Mouse (Mus musculus) ES-Bruce4 (cell line): ENCODE data around the gene Specc1l. TPM values are rescaled to one million over a fixed set of nuclear protein-coding genes. Genes with fewer than 3 reads are reported as not detected.
A peak's percentile ranks its signal among the peaks of the same experiment; 100 is the strongest.

Experiments
- H3K27ac ChIP-seq: 2 replicates; pipeline ENCODE4 v1.5.1; 2012; ENCODE audit warnings: low read length, inconsistent platforms; ENCODE audit not compliant: insufficient read depth
- H3K27me3 ChIP-seq: 2 replicates; pipeline ENCODE4 v1.6.1; 2012; ENCODE audit warnings: mild to moderate bottlenecking, low read length, inconsistent platforms; ENCODE audit not compliant: control insufficient read depth, poor library complexity, insufficient read depth, severe bottlenecking
- H3K36me3 ChIP-seq: 2 replicates; pipeline ENCODE4 v1.6.1; 2012; ENCODE audit warnings: inconsistent platforms, mild to moderate bottlenecking, low read length, moderate library complexity; ENCODE audit not compliant: control insufficient read depth, poor library complexity, insufficient read depth, severe bottlenecking
- H3K4me1 ChIP-seq: one replicate; pipeline ENCODE4 v1.8.1; 2011; ENCODE audit warnings: low read length; ENCODE audit not compliant: control insufficient read depth, insufficient read depth
- H3K4me3 ChIP-seq: 2 replicates; pipeline ENCODE4 v1.5.1; 2011; ENCODE audit warnings: low read depth, mild to moderate bottlenecking, low read length
- H3K9ac ChIP-seq: 2 replicates; pipeline ENCODE4 v1.6.1; 2012; ENCODE audit warnings: low read depth, mild to moderate bottlenecking, inconsistent platforms; ENCODE audit not compliant: poor library complexity, severe bottlenecking
- H3K9me3 ChIP-seq: replicated peaks from 2 replicates; pipeline ENCODE4 v1.6.1; 2012; ENCODE audit warnings: mild to moderate bottlenecking, low read length, inconsistent platforms; ENCODE audit not compliant: control insufficient read depth, poor library complexity, insufficient read depth, severe bottlenecking
- CTCF ChIP-seq: IDR thresholded peaks from one replicate; pipeline ENCODE4 v1.8.1; 2011; ENCODE audit warnings: low read depth, low read length
- EP300 ChIP-seq: IDR thresholded peaks from 2 replicates; pipeline ENCODE4 v1.6.1; 2011; ENCODE audit warnings: low read depth, low read length; ENCODE audit not compliant: insufficient read depth
- POLR2A ChIP-seq: IDR thresholded peaks from one replicate; pipeline ENCODE4 v1.8.1; 2011; ENCODE audit warnings: low read length; ENCODE audit not compliant: insufficient read depth
- polyA plus RNA-seq: library from polyadenylated mRNA; stranded (reverse); fragments of >200 nt; gene quantifications from 2 replicates; pipeline ENCODE4 v1.2.4, GENCODE M21; 2011; ENCODE audit warnings: low read depth; ENCODE audit not compliant: missing spikeins, insufficient read depth, insufficient read length

The Specc1l gene
- polyA plus RNA-seq, 1 experiment = 41.5 TPM

DNA sequence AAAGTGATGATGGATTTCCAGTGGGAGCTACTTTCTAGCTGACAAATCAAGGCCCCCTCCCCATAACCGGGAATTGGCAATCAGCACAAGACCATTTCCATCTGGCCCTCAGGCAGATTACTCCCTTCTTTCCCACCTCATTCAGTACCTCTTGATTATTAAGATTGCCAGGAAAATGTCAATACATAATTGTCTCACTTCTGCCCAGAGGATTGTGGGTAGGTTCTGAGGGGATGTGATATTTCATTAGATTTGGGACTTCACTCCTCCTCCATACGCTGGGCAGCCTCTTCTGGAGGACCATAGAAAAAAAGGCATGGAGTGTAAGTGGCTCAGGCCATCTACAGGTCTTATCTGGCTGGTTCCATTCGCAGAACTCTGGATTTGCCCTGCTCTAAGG, 120.4 kb downstream of the Specc1l start:
- Histone ChIP-seq H3K27ac (no peak overlapping the region), H3K4me1 (no peaks in the 10 kb centered on the region)
- TF ChIP-seq POLR2A (no peak), CTCF (no peak), EP300 (no peak)

DNA sequence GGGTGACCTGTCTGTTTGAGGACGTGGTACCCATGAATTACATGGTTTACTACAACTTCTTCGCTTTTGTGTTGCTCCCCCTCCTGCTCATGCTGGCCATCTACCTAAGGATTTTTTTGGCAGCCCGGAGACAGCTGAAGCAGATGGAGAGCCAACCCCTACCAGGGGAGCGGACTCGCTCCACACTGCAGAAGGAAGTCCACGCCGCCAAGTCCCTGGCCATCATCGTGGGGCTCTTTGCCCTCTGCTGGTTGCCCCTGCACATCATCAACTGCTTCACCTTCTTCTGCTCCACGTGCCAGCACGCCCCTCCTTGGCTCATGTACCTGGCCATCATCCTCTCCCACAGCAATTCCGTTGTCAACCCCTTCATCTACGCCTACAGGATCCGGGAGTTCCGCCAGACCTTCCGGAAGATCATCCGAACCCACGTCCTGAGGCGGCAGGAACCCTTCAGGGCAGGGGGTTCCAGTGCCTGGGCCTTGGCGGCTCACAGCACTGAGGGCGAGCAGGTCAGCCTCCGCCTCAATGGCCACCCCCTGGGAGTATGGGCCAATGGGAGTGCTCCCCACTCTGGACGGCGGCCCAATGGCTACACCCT, 121.4 kb downstream of the Specc1l start:
- TF ChIP-seq CTCF = no peak
- TF ChIP-seq POLR2A = no peak
- no peak for TF ChIP-seq EP300
- no peak overlapping the region for H3K9ac ChIP-seq
- no peaks in the 10 kb centered on the region for H3K4me1 ChIP-seq
- no peak overlapping the region for H3K27ac ChIP-seq
- peak overlapping the region; percentile 19; the same call in 1 of the 2 replicates for H3K4me3 ChIP-seq
- H3K9me3 ChIP-seq = no peaks in the 10 kb centered on the region
- no peaks in the 10 kb centered on the region for H3K27me3 ChIP-seq
- H3K36me3 ChIP-seq = no peaks in the 10 kb centered on the region

More for the DNA sequence above, 120.4 kb downstream of the Specc1l start:
- Histone ChIP-seq H3K27me3 (no peaks in the 10 kb centered on the region), H3K36me3 (no peaks in the 10 kb centered on the region), H3K4me3 (no peak overlapping the region), H3K9me3 (no peaks in the 10 kb centered on the region), H3K9ac (no peak overlapping the region)

DNA sequence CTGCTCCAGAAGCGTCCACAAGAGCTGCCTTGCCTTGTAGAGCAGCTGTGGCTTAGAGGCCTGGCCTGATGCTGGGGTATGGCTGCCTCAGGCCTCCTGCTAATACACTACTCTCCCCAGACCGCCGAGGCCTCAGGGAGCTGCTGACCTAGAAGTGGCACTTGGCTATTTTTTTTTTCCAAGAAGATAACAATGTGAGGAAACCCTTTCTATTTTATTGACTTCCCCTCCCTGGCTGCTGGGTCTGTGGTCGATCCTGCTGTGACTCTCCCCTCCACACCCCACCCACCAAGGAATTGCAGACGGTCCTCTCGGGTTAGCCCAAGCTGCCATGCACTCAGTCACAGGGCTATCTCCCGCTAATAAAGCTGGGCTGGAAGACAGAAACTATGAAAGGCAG, 122.3 kb downstream of the Specc1l start:
- Histone ChIP-seq H3K9me3 (no peaks in the 10 kb centered on the region), H3K4me1 (no peaks in the 10 kb centered on the region), H3K27ac (no peak overlapping the region), H3K27me3 (no peaks in the 10 kb centered on the region), H3K9ac (no peak overlapping the region), H3K36me3 (no peaks in the 10 kb centered on the region), H3K4me3 (no peak overlapping the region)
- TF ChIP-seq CTCF = no peak

DNA sequence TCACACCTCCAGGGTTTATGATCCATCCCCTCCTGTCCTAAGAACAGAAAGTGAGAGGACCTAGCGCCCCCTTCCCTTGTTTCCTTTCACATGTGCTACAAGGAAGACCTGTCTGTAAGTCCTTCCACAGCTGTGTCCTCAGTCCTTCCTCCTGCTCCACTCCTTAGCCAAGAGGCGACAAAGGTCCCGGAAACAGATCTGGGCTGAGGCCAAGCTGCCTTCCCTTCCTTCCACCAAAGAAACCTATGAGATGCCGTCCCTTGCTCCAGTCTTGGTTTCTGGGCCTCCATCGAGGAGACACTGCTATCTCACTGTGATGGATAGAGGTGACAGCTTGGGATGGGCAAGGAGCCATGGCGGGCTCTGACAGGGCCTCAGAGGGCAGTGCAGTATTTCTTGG, 123.2 kb downstream of the Specc1l start:
- Histone ChIP-seq H3K9me3 (no peaks in the 10 kb centered on the region), H3K27ac (no peak overlapping the region), H3K4me3 (no peak overlapping the region), H3K27me3 (no peaks in the 10 kb centered on the region), H3K4me1 (no peaks in the 10 kb centered on the region), H3K9ac (no peak overlapping the region), H3K36me3 (no peaks in the 10 kb centered on the region)
- TF ChIP-seq EP300 (no peak), POLR2A (no peak), CTCF (no peak)

DNA sequence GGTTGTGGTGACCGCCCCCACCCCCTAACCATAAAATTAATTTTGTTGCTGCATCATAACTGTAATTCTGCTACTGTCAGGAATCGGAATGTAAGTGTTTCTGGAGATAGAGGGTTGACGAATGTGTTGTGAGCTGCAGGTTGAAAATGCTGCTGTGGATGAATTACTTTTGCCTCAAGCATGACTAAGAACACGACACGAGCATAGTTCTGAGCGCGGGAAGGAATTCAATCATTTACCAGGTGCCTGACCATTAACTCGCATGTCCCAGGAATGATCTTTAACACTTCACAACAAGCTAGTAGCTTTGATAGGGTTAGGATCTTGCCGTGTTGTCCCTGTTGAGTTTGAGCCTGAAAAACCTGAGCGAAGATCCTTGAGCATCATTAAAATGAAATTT, 125.4 kb downstream of the Specc1l start:
- Histone ChIP-seq H3K27me3 (no peaks in the 10 kb centered on the region), H3K4me3 (no peak overlapping the region), H3K27ac (no peak overlapping the region), H3K9ac (no peak overlapping the region), H3K36me3 (no peaks in the 10 kb centered on the region), H3K4me1 (no peaks in the 10 kb centered on the region), H3K9me3 (no peaks in the 10 kb centered on the region)
- TF ChIP-seq EP300 = no peak
- no peak for TF ChIP-seq POLR2A
- no peak for TF ChIP-seq CTCF

DNA sequence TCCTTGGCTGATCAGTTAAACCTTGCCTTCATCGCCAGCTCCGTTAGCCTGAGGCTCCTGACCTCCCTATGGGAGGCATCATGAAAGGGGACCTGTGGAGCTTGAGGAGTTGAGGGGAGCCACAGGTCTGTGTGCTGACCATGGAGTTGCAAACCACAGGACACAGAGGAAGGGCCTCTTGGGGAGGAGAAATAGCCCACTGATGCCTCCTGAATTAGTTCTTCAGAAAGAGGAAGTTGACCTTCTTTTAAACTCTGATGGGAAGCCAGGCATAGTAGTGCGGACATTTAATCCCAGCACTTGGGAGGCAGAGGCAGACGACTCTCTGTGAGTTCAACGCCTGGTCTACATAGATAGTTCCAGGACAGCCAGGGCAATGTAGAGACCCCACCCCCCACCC, 127.0 kb downstream of the Specc1l start:
- Histone ChIP-seq H3K27ac (no peak overlapping the region), H3K9ac (no peak overlapping the region), H3K36me3 (no peaks in the 10 kb centered on the region), H3K4me1 (no peaks in the 10 kb centered on the region), H3K9me3 (no peaks in the 10 kb centered on the region), H3K27me3 (no peaks in the 10 kb centered on the region), H3K4me3 (no peak overlapping the region)
- TF ChIP-seq POLR2A (no peak), EP300 (no peak), CTCF (no peak)
